Mouse (Mus musculus) splenic B cell, adult 2 months (primary cell): Measurements from ENCODE around the gene Lmod3.

Source experiments
- DNase-seq: peaks from one replicate; pipeline ENCODE4 v3.0.0-alpha.2; 2011; ENCODE audit warnings: low read depth, low spot score
- H3K27me3 ChIP-seq: 2 replicates; pipeline ENCODE4 v1.6.1; 2012; ENCODE audit warnings: mild to moderate bottlenecking, low read length, moderate library complexity, mixed read lengths; ENCODE audit not compliant: control insufficient read depth, poor library complexity, insufficient read depth, severe bottlenecking
- H3K36me3 ChIP-seq: 2 replicates; pipeline ENCODE4 v1.6.1; 2012; ENCODE audit warnings: mild to moderate bottlenecking, low read length, moderate library complexity, mixed read lengths; ENCODE audit not compliant: control insufficient read depth, poor library complexity, insufficient read depth, severe bottlenecking

Gene Lmod3

DNA sequence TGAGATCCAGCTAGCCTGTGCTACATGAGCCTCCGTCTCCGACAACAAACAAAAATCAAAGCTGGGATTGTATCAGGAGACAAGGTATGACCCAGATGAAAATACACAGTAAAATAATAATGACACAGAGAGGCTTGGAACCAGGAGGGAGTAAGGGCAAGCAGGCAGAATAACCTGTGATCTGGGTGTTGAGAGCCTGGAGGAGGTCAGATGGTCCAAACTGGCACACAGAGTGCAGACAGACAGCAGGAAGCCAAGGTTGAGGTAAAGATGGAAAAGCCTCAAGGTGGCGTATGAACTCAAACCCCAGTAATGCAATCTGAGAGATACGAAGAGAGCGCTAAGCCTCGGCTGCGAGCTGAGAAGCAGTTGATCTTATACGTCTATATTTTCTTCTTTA is 28.1 kb downstream of the Lmod3 start:
- Histone ChIP-seq H3K27me3 (no peaks in the 10 kb centered on the region), H3K36me3 (peaks cover under 1% of the 10 kb centered on the region)
- no peak for DNase-seq

DNA sequence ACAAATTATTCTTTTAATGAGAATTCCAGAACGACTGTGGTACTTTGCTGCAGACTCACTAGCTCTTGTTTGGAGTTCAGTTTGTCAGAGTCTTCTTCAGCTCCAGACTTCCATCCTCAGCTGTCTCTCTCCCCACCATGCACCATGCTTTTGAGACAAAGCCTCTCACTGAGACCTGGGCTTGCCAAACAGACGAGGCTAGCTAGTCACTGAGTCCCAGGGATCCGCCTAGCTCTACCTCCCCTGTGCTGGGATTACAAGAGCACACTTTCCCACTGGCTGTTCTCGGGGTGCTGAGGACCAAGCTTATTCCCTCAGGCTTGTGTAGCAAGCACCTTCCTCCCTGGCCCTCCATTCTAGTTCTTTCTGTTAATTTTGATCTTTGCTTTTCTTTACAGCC is 29.0 kb downstream of the Lmod3 start:
- no peaks in the 10 kb centered on the region; the same call in 1 of the 2 replicates for H3K36me3 ChIP-seq
- H3K27me3 ChIP-seq = no peaks in the 10 kb centered on the region
- DNase-seq = no peak

DNA sequence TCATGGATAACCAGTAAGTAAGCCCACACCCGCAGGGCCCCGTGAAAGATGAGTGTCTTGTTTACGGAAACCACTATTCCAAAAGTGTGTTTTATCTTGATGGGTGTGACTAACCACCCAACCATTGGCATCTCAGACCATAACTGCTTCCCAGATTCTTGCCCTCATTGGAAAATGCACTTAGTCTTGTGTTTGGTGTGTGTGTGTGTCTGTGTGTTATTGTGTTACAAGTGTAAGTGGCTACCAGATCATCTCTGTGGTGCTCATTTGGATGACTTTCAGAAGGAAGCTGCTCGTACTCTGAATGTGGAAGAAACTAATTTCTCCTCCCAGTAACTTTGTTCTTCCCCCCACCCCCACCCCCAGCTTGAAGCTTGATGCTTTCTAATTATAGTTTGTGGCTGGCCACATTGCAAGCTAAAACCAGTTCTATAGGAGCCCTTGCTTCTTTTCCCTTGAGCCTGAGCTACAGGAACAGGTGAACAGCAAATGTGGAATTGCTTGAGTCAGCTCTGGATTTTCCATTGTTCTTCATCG is 29.6 kb downstream of the Lmod3 start:
- H3K27me3 ChIP-seq = no peaks in the 10 kb centered on the region

DNA sequence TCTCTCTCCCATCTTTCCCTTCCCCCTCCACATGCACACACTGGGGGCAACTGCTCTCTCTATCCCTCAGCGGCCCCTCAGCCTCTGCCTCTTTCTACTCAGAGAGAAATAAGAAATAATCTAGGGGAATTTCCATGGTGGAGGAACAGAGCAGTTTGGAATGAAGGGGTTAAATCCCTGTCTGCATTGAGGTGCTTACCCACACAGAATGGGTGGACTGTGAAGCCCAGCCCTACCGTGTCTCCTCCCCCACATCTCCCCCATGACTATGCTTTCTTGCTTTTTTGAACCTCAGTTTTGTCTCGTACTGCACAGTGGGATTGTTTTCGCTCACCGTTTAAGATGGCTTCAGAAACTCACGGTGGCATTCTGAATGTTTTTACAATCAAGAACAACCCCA is 30.2 kb downstream of the Lmod3 start:
- DNase-seq = peak; percentile 32
- no peaks in the 10 kb centered on the region for H3K27me3 ChIP-seq
- H3K36me3 ChIP-seq = no peaks in the 10 kb centered on the region; the same call in 1 of the 2 replicates

More for the DNA sequence above, 29.6 kb downstream of the Lmod3 start:
- no peak for DNase-seq
- no peaks in the 10 kb centered on the region; the same call in 1 of the 2 replicates for H3K36me3 ChIP-seq

DNA sequence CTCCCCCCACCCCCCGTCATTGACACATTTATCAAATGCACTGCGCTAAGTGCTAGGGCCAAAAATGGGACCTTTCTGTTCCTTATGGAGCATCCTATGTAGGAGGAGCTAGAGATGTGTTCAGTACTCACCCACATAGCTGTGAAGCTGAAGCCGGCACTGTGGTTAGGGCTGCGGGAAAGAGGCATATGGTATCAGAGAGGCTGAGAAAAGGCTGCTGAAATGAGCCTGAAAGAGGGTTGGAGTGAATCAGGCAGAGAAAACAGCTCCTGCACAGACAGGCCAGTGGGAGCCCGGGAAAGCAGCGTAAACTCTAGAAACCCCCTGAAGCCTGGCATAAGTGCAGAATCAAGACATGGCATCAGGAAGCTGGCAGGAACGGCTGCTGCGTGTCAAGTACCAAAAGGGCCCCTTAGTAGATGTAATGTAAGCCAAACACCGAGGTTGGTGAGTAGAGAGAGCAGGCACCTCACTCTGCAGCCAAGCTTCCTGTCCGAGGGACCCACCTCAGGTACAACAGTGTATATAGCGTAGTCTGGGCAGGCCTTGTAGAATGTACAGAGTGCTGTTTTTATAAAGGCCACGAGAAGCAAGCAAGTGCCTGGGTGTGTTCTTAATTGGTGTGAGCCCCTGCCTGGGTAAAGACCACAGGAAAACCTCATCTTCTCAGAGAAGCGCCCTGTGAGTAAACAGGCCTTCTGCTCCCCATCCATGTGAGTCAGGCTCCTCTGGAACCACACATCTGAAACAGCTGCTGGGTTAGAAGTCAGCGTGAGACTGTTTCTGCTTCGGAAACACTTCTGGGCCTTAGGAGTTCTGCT is 31.1 kb downstream of the Lmod3 start:
- Histone ChIP-seq H3K27me3 (no peaks in the 10 kb centered on the region), H3K36me3 (no peaks in the 10 kb centered on the region; the same call in 1 of the 2 replicates)
- no peak for DNase-seq

DNA sequence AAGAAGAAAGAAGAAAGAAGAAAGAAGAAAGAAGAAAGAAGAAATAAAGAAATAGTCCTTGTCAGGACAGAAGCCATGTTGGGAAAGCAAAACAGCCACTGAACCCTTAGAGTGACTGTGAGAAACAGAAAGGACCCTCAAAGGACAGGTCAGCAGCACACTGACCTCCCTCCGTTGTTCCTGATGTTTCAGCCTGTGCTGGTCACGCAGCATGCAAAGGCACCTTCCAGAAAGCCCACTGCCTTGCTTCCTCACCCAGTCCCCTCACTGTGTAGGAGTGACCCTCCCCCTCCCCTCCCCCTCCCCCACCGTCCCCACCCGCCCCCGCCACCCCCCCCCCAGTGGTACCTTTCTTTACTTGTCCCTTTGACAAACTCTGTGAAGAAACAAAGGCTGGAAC is 31.9 kb downstream of the Lmod3 start:
- Histone ChIP-seq H3K36me3 (no peaks in the 10 kb centered on the region; the same call in 1 of the 2 replicates), H3K27me3 (no peaks in the 10 kb centered on the region)
- no peak for DNase-seq

DNA sequence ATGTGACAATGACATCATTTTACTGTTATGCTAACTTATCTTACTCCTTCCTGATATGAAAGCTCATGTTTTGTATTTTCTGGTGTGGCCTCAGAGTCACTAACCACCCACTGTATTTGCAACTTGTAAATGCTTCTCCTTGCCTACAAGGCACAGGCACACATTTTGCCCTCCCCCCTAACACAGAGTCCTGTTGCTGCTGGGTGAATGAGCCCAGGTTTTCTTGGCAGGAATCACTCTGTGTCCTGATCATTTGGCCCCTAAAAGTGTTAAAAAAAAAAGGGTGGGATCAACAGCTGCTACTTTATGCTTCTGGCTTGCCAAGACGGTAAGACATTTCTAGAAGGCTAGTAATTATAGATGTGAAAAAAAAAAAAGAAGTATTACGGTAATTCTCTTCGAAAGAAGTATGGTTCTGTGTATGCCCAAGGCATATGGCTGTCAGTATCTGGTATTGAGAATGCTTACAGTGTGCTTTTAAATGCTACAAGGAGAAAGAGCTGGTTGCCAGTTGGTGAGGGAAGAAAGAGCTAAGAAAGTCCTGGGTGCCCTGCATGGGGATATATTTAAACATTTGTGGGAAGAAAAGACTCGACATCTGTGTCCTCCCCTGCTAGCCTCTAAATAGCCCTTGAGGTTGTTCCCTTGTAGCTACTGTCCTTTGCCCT is 36.3 kb downstream of the Lmod3 start:
- DNase-seq = no peak
- H3K27me3 ChIP-seq = no peaks in the 10 kb centered on the region
- 0 out of 2 replicates have a peak, but pooled peaks cover 2% of the 10 kb centered on the region for H3K36me3 ChIP-seq

DNA sequence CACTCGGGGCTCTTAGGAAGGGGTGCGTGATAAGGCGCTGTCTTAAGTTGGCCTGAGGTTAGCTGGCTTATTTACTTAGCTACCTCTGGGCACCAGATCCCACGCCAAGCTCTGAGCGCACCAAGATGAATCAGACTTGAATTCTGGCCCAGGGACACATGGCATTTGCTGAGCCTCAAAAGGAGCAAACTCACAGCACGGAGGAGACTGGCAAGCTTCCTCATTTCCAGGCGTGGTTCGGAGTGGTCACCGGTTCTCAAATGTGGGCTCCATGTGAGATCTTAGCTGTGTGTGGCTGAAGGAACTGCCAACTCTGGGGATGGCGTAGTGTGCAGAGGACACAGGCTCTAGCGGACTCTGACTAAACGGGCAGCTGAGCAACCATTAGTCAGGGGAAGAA is 40.6 kb downstream of the Lmod3 start:
- no peaks in the 10 kb centered on the region for H3K27me3 ChIP-seq
- H3K36me3 ChIP-seq = 0 out of 2 replicates have a peak, but pooled peaks cover 2% of the 10 kb centered on the region
- DNase-seq = peak; percentile 47

DNA sequence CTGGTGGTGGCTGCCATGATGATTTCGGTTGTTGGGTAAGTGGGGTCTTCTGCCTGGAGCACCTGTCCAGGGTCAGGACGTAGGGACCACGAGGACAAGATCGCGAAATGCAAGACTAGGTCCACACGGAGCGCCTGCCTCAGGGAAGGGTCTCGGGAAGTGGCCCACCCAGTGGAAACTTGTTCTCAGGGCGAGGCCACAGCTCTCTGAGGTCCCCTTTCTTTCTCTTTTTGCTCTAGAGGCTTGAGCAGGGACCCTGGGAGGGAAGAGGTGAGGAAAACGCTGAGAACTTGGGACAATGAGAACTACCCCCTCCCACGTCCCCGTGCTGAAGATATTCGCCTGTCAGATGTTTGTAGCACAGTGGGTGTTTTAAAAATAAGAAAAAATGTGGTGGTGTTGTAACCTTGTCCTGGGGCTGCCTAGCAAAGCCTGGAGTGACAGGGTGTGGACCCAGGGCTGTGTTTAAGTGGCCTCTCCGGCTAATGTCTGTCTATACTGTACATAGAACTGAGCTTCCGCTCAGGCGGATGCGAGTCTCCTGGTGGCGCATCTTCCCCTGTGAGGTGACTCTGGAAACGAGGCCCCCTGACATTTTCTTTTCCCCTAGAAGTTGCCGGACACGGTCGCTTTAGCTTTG is 41.5 kb downstream of the Lmod3 start:
- Histone ChIP-seq H3K27me3 (no peaks in the 10 kb centered on the region), H3K36me3 (0 out of 2 replicates have a peak, but pooled peaks cover 2% of the 10 kb centered on the region)
- DNase-seq = peak; percentile 53

DNA sequence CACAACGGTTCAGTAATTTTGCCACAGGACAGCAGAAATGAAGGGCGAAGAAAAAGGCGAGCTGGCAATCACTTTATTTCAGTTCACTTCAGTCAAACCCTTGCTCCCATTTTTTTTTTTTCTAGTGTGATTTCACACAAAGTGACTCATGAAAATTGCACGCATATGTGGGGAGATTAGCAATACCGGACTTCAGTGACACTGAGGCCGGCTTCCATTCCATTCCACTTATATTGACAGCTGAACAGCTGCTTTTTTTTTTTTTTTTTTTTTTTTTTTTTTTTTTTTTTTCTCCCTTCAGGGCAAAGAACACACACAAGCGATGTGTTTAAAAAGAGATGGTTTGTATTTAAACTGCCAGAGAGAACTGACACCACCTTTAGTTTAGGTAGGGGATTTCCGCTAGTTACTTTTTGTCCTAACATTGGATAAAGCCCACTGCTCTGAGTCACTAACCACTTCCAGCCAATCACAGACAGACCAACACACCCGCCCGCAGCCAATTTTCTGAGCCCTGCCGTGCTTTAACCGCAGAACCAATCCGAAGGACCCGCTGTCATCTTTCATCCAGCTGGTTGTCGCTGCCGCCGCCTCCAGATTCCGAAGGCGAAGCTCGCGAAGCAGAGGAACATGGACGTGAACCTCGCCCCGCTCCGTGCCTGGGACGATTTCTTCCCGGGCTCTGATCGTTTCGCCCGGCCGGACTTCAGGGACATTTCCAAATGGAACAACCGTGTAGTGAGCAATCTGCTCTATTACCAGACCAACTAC is 42.2 kb downstream of the Lmod3 start, which contains the start of gene Arl6ip5:
TSS of gene Arl6ip5 (plus strand) at position 499 of the 771 bp plus-strand sequence.
- 0 out of 2 replicates have a peak, but pooled peaks cover under 1% of the 10 kb centered on the region for H3K36me3 ChIP-seq
- no peaks in the 10 kb centered on the region for H3K27me3 ChIP-seq
- DNase-seq = peak; percentile 92

DNA sequence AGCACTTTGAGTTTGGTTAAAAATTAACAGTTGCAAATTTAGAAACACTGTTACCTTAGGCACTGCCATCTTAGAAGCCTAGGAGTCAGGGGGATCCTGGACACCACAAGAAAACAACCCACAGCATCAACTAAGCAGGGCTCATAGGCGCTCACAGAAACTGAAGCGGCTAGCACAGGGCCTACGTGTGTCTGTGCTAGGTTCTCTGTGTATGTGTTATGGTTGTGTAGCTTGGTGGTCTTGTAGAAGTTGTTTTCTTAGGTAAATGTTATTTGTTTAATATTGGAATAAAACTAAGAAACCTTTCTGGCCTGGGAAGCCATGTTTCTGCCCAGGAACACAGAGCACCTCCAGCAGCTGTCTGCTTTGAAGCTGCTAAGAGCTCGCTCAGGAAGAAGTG is 42.8 kb downstream of the Lmod3 start:
- DNase-seq = no peak
- H3K36me3 ChIP-seq = no peaks in the 10 kb centered on the region

DNA sequence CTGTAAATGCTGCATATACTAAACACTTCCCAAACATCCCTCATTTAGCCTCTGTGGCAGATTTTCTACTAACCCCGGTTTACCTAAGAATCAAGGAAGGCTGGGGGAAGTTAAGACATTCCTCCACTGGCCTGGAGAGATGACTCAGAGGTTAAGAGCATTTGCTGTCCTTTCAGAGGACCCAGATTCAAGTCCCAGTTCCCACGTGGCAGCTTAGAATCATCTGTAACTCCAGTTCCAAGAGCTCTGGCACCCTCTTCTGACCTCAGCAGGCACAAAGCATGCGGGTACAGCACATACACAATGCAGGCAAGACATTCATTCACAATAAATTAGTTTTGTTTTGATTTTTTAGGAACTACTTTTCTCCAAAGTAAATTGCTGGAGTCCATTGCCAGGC is 43.4 kb downstream of the Lmod3 start:
- no peaks in the 10 kb centered on the region for H3K27me3 ChIP-seq
- no peaks in the 10 kb centered on the region for H3K36me3 ChIP-seq
- DNase-seq = peak; percentile 32

More for the DNA sequence above, 42.8 kb downstream of the Lmod3 start:
- no peaks in the 10 kb centered on the region for H3K27me3 ChIP-seq

DNA sequence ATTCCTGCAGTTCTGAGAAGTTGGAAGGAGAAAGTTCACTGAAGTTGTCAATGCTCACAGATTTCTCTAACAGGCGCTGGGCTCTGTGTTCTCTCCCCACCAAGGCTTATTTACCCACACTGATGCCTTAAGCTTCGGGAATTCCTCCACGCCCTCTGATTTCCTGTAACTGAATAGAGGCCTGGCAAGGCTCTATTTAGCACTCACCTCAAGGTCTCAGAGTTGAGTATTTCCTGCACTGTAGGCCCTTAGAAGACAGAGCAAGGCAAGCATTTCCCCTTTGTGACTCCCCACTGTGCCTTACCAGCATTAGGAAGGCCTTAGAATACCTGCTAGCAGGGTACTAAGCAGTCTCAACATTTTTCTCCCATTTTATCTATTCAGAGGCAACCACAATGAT is 44.2 kb downstream of the Lmod3 start:
- Histone ChIP-seq H3K36me3 (no peaks in the 10 kb centered on the region), H3K27me3 (no peaks in the 10 kb centered on the region)
- DNase-seq = no peak

DNA sequence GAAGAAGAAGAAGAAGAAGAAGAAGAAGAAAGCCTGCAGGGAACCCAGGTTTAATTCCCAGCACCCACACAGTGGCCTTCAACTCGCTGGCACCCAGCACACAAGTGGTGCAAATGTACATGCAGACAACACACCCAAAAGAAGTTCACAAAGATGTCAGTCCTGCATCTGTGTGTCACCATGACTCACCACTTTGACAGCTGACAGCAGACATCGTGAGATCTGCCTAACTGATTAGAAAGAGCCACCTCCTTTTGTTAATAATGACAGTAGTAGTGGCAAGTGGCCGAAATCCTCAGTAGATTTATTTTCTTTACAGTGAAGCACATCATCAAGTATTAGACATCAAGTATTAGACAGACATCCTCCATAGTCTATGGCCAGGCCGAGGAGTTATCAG is 45.5 kb downstream of the Lmod3 start:
- DNase-seq = no peak
- no peaks in the 10 kb centered on the region for H3K27me3 ChIP-seq
- no peaks in the 10 kb centered on the region for H3K36me3 ChIP-seq
